Mouse (Mus musculus): Measurements from ENCODE around the gene Fkbp14. TPM values are rescaled to one million over a fixed set of nuclear protein-coding genes. Genes with fewer than 3 reads are reported as not detected.

The Fkbp14 gene
- polyA plus RNA-seq, 1 experiment: 5.7 TPM

GRCm38 (mm10) chr6:54548314-54549019, 48.6 kb downstream of the Fkbp14 start:
- no peak overlapping the region for H3K4me3 ChIP-seq (ENCODE audit: insufficient read depth, low read depth, low read length)
- no peak overlapping the region for H3K27ac ChIP-seq (replicated peaks; ENCODE audit: low read depth, low read length)

GRCm38 (mm10) chr6:54543646-54544045, 53.5 kb downstream of the Fkbp14 start:
- H3K4me1 ChIP-seq (ENCODE audit: control insufficient read depth, insufficient read depth, insufficient read length, low read length): peaks cover 3% of the 10 kb centered on the region; the same call in 1 of the 2 replicates
- H3K27ac ChIP-seq (replicated peaks; ENCODE audit: low read depth, low read length): no peak overlapping the region
- no peak overlapping the region for H3K4me3 ChIP-seq (ENCODE audit: insufficient read depth, low read depth, low read length)

More at GRCm38 (mm10) chr6:54548314-54549019, 48.6 kb downstream of the Fkbp14 start:
- peaks cover 3% of the 10 kb centered on the region; the same call in 1 of the 2 replicates for H3K4me1 ChIP-seq (ENCODE audit: control insufficient read depth, insufficient read depth, insufficient read length, low read length)

- no peaks in the 10 kb centered on the region for H3K4me1 ChIP-seq (ENCODE audit: control insufficient read depth, insufficient read depth, insufficient read length, low read length)
- H3K4me3 ChIP-seq (ENCODE audit: insufficient read depth, low read depth, low read length): no peak overlapping the region
- no peak overlapping the region for H3K27ac ChIP-seq (replicated peaks; ENCODE audit: low read depth, low read length)
Measured at GRCm38 (mm10) chr6:54542836-54543235, 54.3 kb downstream of the Fkbp14 start.

- no peak overlapping the region for H3K27ac ChIP-seq (replicated peaks; ENCODE audit: low read depth, low read length)
Measured at GRCm38 (mm10) chr6:54540252-54540887, 56.7 kb downstream of the Fkbp14 start.

GRCm38 (mm10) chr6:54539396-54539795, 57.7 kb downstream of the Fkbp14 start:
- Histone ChIP-seq H3K27ac (replicated peaks; ENCODE audit: low read depth, low read length) (no peak overlapping the region), H3K4me3 (ENCODE audit: insufficient read depth, low read depth, low read length) (no peak overlapping the region), H3K4me1 (ENCODE audit: control insufficient read depth, insufficient read depth, insufficient read length, low read length) (no peaks in the 10 kb centered on the region)

More at GRCm38 (mm10) chr6:54540252-54540887, 56.7 kb downstream of the Fkbp14 start:
- Histone ChIP-seq H3K4me3 (ENCODE audit: insufficient read depth, low read depth, low read length) (no peak overlapping the region), H3K4me1 (ENCODE audit: control insufficient read depth, insufficient read depth, insufficient read length, low read length) (no peaks in the 10 kb centered on the region)

GRCm38 (mm10) chr6:54538773-54539173, 58.3 kb downstream of the Fkbp14 start:
- Histone ChIP-seq H3K4me1 (ENCODE audit: control insufficient read depth, insufficient read depth, insufficient read length, low read length) (no peaks in the 10 kb centered on the region), H3K4me3 (ENCODE audit: insufficient read depth, low read depth, low read length) (no peak overlapping the region), H3K27ac (replicated peaks; ENCODE audit: low read depth, low read length) (no peak overlapping the region)

GRCm38 (mm10) chr6:54537053-54537452, 60.1 kb downstream of the Fkbp14 start:
- Histone ChIP-seq H3K4me3 (ENCODE audit: insufficient read depth, low read depth, low read length) (no peak overlapping the region), H3K27ac (replicated peaks; ENCODE audit: low read depth, low read length) (no peak overlapping the region), H3K4me1 (ENCODE audit: control insufficient read depth, insufficient read depth, insufficient read length, low read length) (no peaks in the 10 kb centered on the region)

GRCm38 (mm10) chr6:54535485-54535884, 61.6 kb downstream of the Fkbp14 start:
- no peaks in the 10 kb centered on the region for H3K4me1 ChIP-seq (ENCODE audit: control insufficient read depth, insufficient read depth, insufficient read length, low read length)
- no peak overlapping the region for H3K27ac ChIP-seq (replicated peaks; ENCODE audit: low read depth, low read length)
- no peak overlapping the region for H3K4me3 ChIP-seq (ENCODE audit: insufficient read depth, low read depth, low read length)

GRCm38 (mm10) chr6:54531048-54531481, 66.0 kb downstream of the Fkbp14 start:
- Histone ChIP-seq H3K4me1 (ENCODE audit: control insufficient read depth, insufficient read depth, insufficient read length, low read length) (no peaks in the 10 kb centered on the region), H3K4me3 (ENCODE audit: insufficient read depth, low read depth, low read length) (no peak overlapping the region), H3K27ac (replicated peaks; ENCODE audit: low read depth, low read length) (no peak overlapping the region)

GRCm38 (mm10) chr6:54530182-54530581, 66.9 kb downstream of the Fkbp14 start:
- Histone ChIP-seq H3K4me3 (ENCODE audit: insufficient read depth, low read depth, low read length) (no peak overlapping the region), H3K4me1 (ENCODE audit: control insufficient read depth, insufficient read depth, insufficient read length, low read length) (no peaks in the 10 kb centered on the region)

GRCm38 (mm10) chr6:54528666-54529065, 68.4 kb downstream of the Fkbp14 start:
- no peaks in the 10 kb centered on the region for H3K4me1 ChIP-seq (ENCODE audit: control insufficient read depth, insufficient read depth, insufficient read length, low read length)
- H3K27ac ChIP-seq (replicated peaks; ENCODE audit: low read depth, low read length): no peak overlapping the region

More at GRCm38 (mm10) chr6:54530182-54530581, 66.9 kb downstream of the Fkbp14 start:
- H3K27ac ChIP-seq (replicated peaks; ENCODE audit: low read depth, low read length): no peak overlapping the region

More at GRCm38 (mm10) chr6:54528666-54529065, 68.4 kb downstream of the Fkbp14 start:
- no peak overlapping the region for H3K4me3 ChIP-seq (ENCODE audit: insufficient read depth, low read depth, low read length)

Other genes starting within 250 kb of the Fkbp14 start
- gene Wipf3, start 167.7 kb downstream of the Fkbp14 start, polyA plus RNA-seq (2012; ENCODE audit: insufficient read depth, insufficient read length, missing spikeins): 1.1 TPM in 2 replicates
- 0.71 and 1.4 TPM in 2 replicates for gene Scrn1, start 30.8 kb downstream of the Fkbp14 start, polyA plus RNA-seq (2012; ENCODE audit: insufficient read depth, insufficient read length, missing spikeins)
- gene Plekha8, start 2.2 kb downstream of the Fkbp14 start, polyA plus RNA-seq (2012; ENCODE audit: insufficient read depth, insufficient read length, missing spikeins): 6.5 and 8.2 TPM in 2 replicates
- gene Mturn, start 84.3 kb upstream of the Fkbp14 start, polyA plus RNA-seq (2012; ENCODE audit: insufficient read depth, insufficient read length, missing spikeins): 34.7 and 43.3 TPM in 2 replicates
- gene Znrf2, start 219.6 kb upstream of the Fkbp14 start, polyA plus RNA-seq (2012; ENCODE audit: insufficient read depth, insufficient read length, missing spikeins): 36.9 and 40.8 TPM in 2 replicates